Mouse (Mus musculus): ENCODE results near the gene Ppa1.

The Ppa1 gene

GRCm38 (mm10) chr10:61646557-61646956 lies 1.8 kb upstream of the Ppa1 start:
- no peak for DNase-seq (ENCODE audit: low spot score in 2 of 2)

- DNase-seq (ENCODE audit: low spot score in 2 of 2) = no peak
Observed at GRCm38 (mm10) chr10:61648737-61649645, 639 bp downstream of the Ppa1 start.

- no peak for DNase-seq (ENCODE audit: low spot score in 2 of 2)
Observed at GRCm38 (mm10) chr10:61654105-61654504, 5.8 kb downstream of the Ppa1 start.

- DNase-seq (ENCODE audit: low spot score in 2 of 2) = no peak
Observed at GRCm38 (mm10) chr10:61654691-61655090, 6.3 kb downstream of the Ppa1 start.

- no peak for DNase-seq (ENCODE audit: low spot score in 2 of 2)
Observed at GRCm38 (mm10) chr10:61655188-61655587, 6.8 kb downstream of the Ppa1 start.

- no peak for DNase-seq (ENCODE audit: low spot score in 2 of 2)
Observed at GRCm38 (mm10) chr10:61656928-61657882, 8.9 kb downstream of the Ppa1 start.

GRCm38 (mm10) chr10:61657985-61658384 lies 9.6 kb downstream of the Ppa1 start:
- no peak for DNase-seq (ENCODE audit: low spot score in 2 of 2)

- no peak for DNase-seq (ENCODE audit: low spot score in 2 of 2)
Observed at GRCm38 (mm10) chr10:61661887-61662286, 13.5 kb downstream of the Ppa1 start.

- DNase-seq (ENCODE audit: low spot score in 2 of 2) = peak in 1 of 2 experiments; percentile 28
Observed at GRCm38 (mm10) chr10:61662391-61662988, 14.1 kb downstream of the Ppa1 start.

GRCm38 (mm10) chr10:61665111-61665510 lies 16.8 kb downstream of the Ppa1 start:
- DNase-seq (ENCODE audit: low spot score in 2 of 2) = no peak

- DNase-seq (ENCODE audit: low spot score in 2 of 2) = no peak
Observed at GRCm38 (mm10) chr10:61665651-61666050, 17.3 kb downstream of the Ppa1 start.

- DNase-seq (ENCODE audit: low spot score in 2 of 2) = no peak
Observed at GRCm38 (mm10) chr10:61669289-61669688, 20.9 kb downstream of the Ppa1 start.

GRCm38 (mm10) chr10:61669896-61670295 lies 21.5 kb downstream of the Ppa1 start:
- no peak for DNase-seq (ENCODE audit: low spot score in 2 of 2)

GRCm38 (mm10) chr10:61670758-61671157 lies 22.4 kb downstream of the Ppa1 start:
- no peak for DNase-seq (ENCODE audit: low spot score in 2 of 2)

GRCm38 (mm10) chr10:61675935-61676334 lies 27.6 kb downstream of the Ppa1 start:
- no peak for DNase-seq (ENCODE audit: low spot score in 2 of 2)

GRCm38 (mm10) chr10:61679545-61679944 lies 31.2 kb downstream of the Ppa1 start:
- DNase-seq (ENCODE audit: low spot score in 2 of 2) = no peak

GRCm38 (mm10) chr10:61680015-61680913 lies 31.9 kb downstream of the Ppa1 start, which contains the start of gene Sar1a:
Sar1a (plus strand) TSS chr10:61680299.
- DNase-seq (ENCODE audit: low spot score in 2 of 2) = peak; percentile 94 to 97

- no peak for DNase-seq (ENCODE audit: low spot score in 2 of 2)
Observed at GRCm38 (mm10) chr10:61689405-61689804, 41.1 kb downstream of the Ppa1 start.

- no peak for DNase-seq (ENCODE audit: low spot score in 2 of 2)
Observed at GRCm38 (mm10) chr10:61693563-61693962, 45.2 kb downstream of the Ppa1 start.

- peak; percentile 96 to 99 for DNase-seq (ENCODE audit: low spot score in 2 of 2)
Observed at GRCm38 (mm10) chr10:61694870-61695670, 46.7 kb downstream of the Ppa1 start, which contains the start of gene Tysnd1. Tysnd1 (plus strand) TSS chr10:61695514.
